Mouse (Mus musculus) ES-E14 (cell line): ENCODE data around the gene Arl15.

Experiments
- CHD2 ChIP-seq: IDR thresholded peaks from 2 replicates; pipeline ENCODE4 v1.6.1; 2014; ENCODE audit warnings: mild to moderate bottlenecking, low read depth, low read length, inconsistent platforms
- HCFC1 ChIP-seq: IDR thresholded peaks from 2 replicates; pipeline ENCODE4 v1.6.1; 2012; ENCODE audit warnings: low read length, inconsistent platforms, borderline replicate concordance; ENCODE audit not compliant: insufficient read depth
- MAFK ChIP-seq: IDR thresholded peaks from 2 replicates; pipeline ENCODE4 v1.6.1; 2014; ENCODE audit warnings: mild to moderate bottlenecking, low read depth, low read length, inconsistent platforms; ENCODE audit not compliant: insufficient read depth

- no peak for TF ChIP-seq MAFK
- TF ChIP-seq HCFC1: no peak
- no peak for TF ChIP-seq CHD2
Observed at GRCm38 (mm10) chr13:113815697-113816420, 21.6 kb downstream of the Arl15 start.
